Comparison of ENCODE assay signal across 10 mouse cellular contexts in genomic region chr8:64206024-64206385, GRCm38 (mm10). TPM values are rescaled to one million over a fixed set of nuclear protein-coding genes. Genes with fewer than 3 reads are reported as not detected.
DNase-seq lines count a peak whose midpoint lies in the region; ATAC-seq and TF ChIP-seq lines count a peak whose summit lies in the region.
"Had no signal": no experiment of that assay in that cellular context is flagged by ENCODE, and none has a peak within 500 bp of the region (broad histone marks: within the 10 kb centered on the region; RNA-seq: fewer than 3 reads in every experiment).

Tll1 (minus strand) TSS chr8:64206271.

- no peak for TF ChIP-seq CTCF in bone marrow macrophage, adult 2 months (IDR thresholded peaks at IDR 0.05; ENCODE audit: low read depth, low read length)

- H3K4me1 ChIP-seq in bone marrow macrophage, adult 2 months (ENCODE audit: control insufficient read depth, insufficient read depth, low read length), result no peaks in the 10 kb centered on the region; the same call in 1 of the 2 replicates
- peaks cover 9% of the 10 kb centered on the region; the same call in 1 of the 2 replicates for H3K4me1 ChIP-seq in kidney, embryonic 14.5 days (ENCODE audit: control insufficient read depth, insufficient read depth, low read length)
- peaks cover 19% of the 10 kb centered on the region for H3K4me1 ChIP-seq in lung, embryonic 15.5 days
- peaks cover 16% of the 10 kb centered on the region for H3K4me1 ChIP-seq in stomach, embryonic 16.5 days (ENCODE audit: control insufficient read depth, insufficient read depth, low read length)

- H3K4me2 ChIP-seq in kidney, embryonic 14.5 days (replicated peaks; ENCODE audit: low read depth, low read length), result peak within 1 kb of the TSS; percentile 100
- H3K4me2 ChIP-seq in lung, embryonic 15.5 days, result peak within 1 kb of the TSS; percentile 99
- H3K4me2 ChIP-seq in stomach, embryonic 16.5 days (ENCODE audit: low read depth, low read length), result peak within 1 kb of the TSS; percentile 100

- peak; percentile 9 for DNase-seq in gastrocnemius, postnatal 10 days
- DNase-seq in gastrocnemius, adult 8-10 months (ENCODE audit: low spot score in 2 of 2), result no peak
- peak; percentile 13 for DNase-seq in forelimb bud, embryonic 11.5 days (ENCODE audit: low read depth, low spot score)
- no peak for DNase-seq in spleen, postnatal 14 days (ENCODE audit: low spot score in 2 of 2)

- peaks cover 8% of the 10 kb centered on the region for H3K27me3 ChIP-seq in kidney, embryonic 14.5 days (ENCODE audit: control insufficient read depth, insufficient read depth, low read length)
- peaks cover 19% of the 10 kb centered on the region; the same call in 1 of the 2 replicates for H3K27me3 ChIP-seq in lung, embryonic 15.5 days
- H3K27me3 ChIP-seq in stomach, embryonic 16.5 days (ENCODE audit: control insufficient read depth, insufficient read depth, low read length), result peaks cover 12% of the 10 kb centered on the region

- no peaks in the 10 kb centered on the region for H3K9me3 ChIP-seq in kidney, embryonic 14.5 days (ENCODE audit: control insufficient read depth, low read length)
- H3K9me3 ChIP-seq in lung, embryonic 15.5 days, result no peaks in the 10 kb centered on the region
- H3K9me3 ChIP-seq in stomach, embryonic 16.5 days (replicated peaks; ENCODE audit: control insufficient read depth, low read length), result no peaks in the 10 kb centered on the region

- 0 out of 2 replicates have a peak, but pooled peaks have one; percentile 25 for ATAC-seq in kidney, embryonic 14.5 days (ENCODE audit: low FRiP score, low TSS enrichment)
- no peak; the same call in 1 of the 2 replicates for ATAC-seq in lung, embryonic 15.5 days (ENCODE audit: borderline replicate concordance, extremely low read depth, low FRiP score, low TSS enrichment)
- ATAC-seq in stomach, embryonic 16.5 days (ENCODE audit: insufficient read depth, low FRiP score), result no peak; the same call in 1 of the 2 replicates

- H3K4me3 ChIP-seq in bone marrow macrophage, adult 2 months (ENCODE audit: insufficient read depth, low read length), result peak within 1 kb of the TSS; percentile 49
- H3K4me3 ChIP-seq in kidney, embryonic 14.5 days (ENCODE audit: low read length), result peak within 1 kb of the TSS; percentile 64
- H3K4me3 ChIP-seq in lung, embryonic 15.5 days, result peak within 1 kb of the TSS; percentile 55
- peak within 1 kb of the TSS; percentile 65 for H3K4me3 ChIP-seq in stomach, embryonic 16.5 days (replicated peaks; ENCODE audit: low read length)

- H3K27ac ChIP-seq in bone marrow macrophage, adult 2 months (ENCODE audit: insufficient read depth, low read depth, low read length), result no peak within 1 kb of the TSS
- no peak within 1 kb of the TSS for H3K27ac ChIP-seq in kidney, embryonic 14.5 days (ENCODE audit: low read depth, low read length)
- H3K27ac ChIP-seq in lung, embryonic 15.5 days, result 0 out of 2 replicates have a peak within 1 kb of the TSS, but pooled peaks have one; percentile 6
- no peak within 1 kb of the TSS for H3K27ac ChIP-seq in stomach, embryonic 16.5 days (ENCODE audit: low read length)

- peak within 1 kb of the TSS; percentile 58 for H3K9ac ChIP-seq in kidney, embryonic 14.5 days (ENCODE audit: low read depth, low read length)
- H3K9ac ChIP-seq in lung, embryonic 15.5 days, result peak within 1 kb of the TSS; percentile 39
- peak within 1 kb of the TSS; percentile 68 for H3K9ac ChIP-seq in stomach, embryonic 16.5 days (ENCODE audit: low read length)

- no peaks in the 10 kb centered on the region for H3K36me3 ChIP-seq in kidney, embryonic 14.5 days (ENCODE audit: control insufficient read depth, insufficient read depth, low read length)
- no peaks in the 10 kb centered on the region for H3K36me3 ChIP-seq in lung, embryonic 15.5 days
- no peaks in the 10 kb centered on the region for H3K36me3 ChIP-seq in stomach, embryonic 16.5 days (ENCODE audit: control insufficient read depth, insufficient read depth, low read length)

- TF ChIP-seq POLR2A in bone marrow macrophage, adult 2 months (IDR thresholded peaks at IDR 0.05; ENCODE audit: borderline replicate concordance, low read depth, low read length), result no peak

- under 1% methylated on average over 18 of the region's 18 CpGs for WGBS in kidney, embryonic 14.5 days
- WGBS in lung, embryonic 15.5 days, result under 1% methylated on average over 18 of the region's 18 CpGs
- under 1% methylated on average over 18 of the region's 18 CpGs for WGBS in stomach, embryonic 16.5 days

RNA-seq across cellular contexts. Expression of gene Tll1, which starts in this region (rescaled TPM):
- 1 to 10 TPM; 4.0 to 4.3 TPM for total RNA-seq in gastrocnemius, postnatal 10 days (2021)
- under 1 TPM; 0.35 to 0.88 (median 0.39) TPM for total RNA-seq in gastrocnemius, adult 8-10 months (2022)
- 0.16 TPM in 1 of 2 replicates, not detected in the other for polyA plus RNA-seq in bone marrow macrophage, adult 2 months (2012; ENCODE audit: insufficient read depth, insufficient read length, missing spikeins)
- 0.43 and 0.50 TPM in 2 replicates for polyA plus RNA-seq in kidney, embryonic 14.5 days (2014; fragmentation: Nextera tagmentation; extraction: Ambion mirVana)
- 1.1 and 1.5 TPM in 2 replicates for polyA plus RNA-seq in lung, embryonic 15.5 days (2015; fragmentation: Nextera tagmentation; extraction: Ambion mirVana)
- 0.74 and 1.0 TPM in 2 replicates for polyA plus RNA-seq in stomach, embryonic 16.5 days (2015; fragmentation: Nextera tagmentation; extraction: Ambion mirVana)
- total RNA-seq: hematopoietic stem cell, adult 5-6 weeks; MEL had no signal

Comparison
In these comparisons a context has a peak if more than half of its experiments do, and no peak if none do; other contexts are left out.
1. DNase-seq: peak in gastrocnemius, postnatal 10 days (single experiment) and forelimb bud, embryonic 11.5 days (single experiment); none in gastrocnemius, adult 8-10 months (0 of 2) and spleen, postnatal 14 days (0 of 2).
2. Peak in ATAC-seq, H3K4me3 ChIP-seq, H3K9ac ChIP-seq and H3K4me2 ChIP-seq in kidney, embryonic 14.5 days; RNA of the gene not detected or under 1 TPM.
3. Peak in every context shown above with its lines, with median percentiles within 50 percentile points of each other: H3K4me3 ChIP-seq, H3K4me2 ChIP-seq and H3K9ac ChIP-seq.